Mouse (Mus musculus): Measurements from ENCODE around the gene Phykpl. TPM values are rescaled to one million over a fixed set of nuclear protein-coding genes. Genes with fewer than 3 reads are reported as not detected.

Phykpl gene
- total RNA-seq, 2 experiments from 2014 or later, result 15.5 to 15.8 TPM

DNA sequence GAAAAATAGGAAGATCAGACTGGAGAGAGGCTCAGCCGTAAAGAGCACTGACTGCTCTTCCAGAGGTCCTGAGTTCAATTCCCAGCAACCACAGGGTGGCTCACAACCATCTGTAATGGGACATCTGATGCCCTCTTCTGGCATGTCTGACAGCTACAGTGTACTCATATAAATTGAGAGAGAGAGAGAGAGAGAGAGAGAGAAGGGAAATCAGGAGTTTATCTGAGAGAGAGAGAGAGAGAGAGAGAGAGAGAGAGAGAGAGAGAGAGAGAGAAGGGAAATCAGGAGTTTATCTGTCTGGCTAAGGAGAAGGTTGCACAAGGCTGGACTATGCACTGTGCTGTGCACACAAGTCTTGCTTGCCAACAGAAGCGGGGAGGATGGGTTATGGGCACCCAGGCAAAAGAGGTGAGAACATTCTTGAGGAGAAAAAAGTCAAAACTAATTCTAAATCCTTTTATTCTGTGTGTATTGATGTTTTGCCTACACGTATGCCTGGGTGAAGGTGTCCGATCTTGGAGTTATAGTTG lies 68.4 kb downstream of the Phykpl start:
- no peak for DNase-seq
- no peak overlapping the region for H3K4me3 ChIP-seq
- no peak overlapping the region for H3K27ac ChIP-seq
- intact Hi-C loops (cut with DNase I), result loop anchor here (5.0 kb wide), 1 partner anchor 36 kb away; the partner anchor contains the start of gene Nhp2
- TF ChIP-seq CTCF (IDR thresholded peaks at IDR 0.05), result no peak

DNA sequence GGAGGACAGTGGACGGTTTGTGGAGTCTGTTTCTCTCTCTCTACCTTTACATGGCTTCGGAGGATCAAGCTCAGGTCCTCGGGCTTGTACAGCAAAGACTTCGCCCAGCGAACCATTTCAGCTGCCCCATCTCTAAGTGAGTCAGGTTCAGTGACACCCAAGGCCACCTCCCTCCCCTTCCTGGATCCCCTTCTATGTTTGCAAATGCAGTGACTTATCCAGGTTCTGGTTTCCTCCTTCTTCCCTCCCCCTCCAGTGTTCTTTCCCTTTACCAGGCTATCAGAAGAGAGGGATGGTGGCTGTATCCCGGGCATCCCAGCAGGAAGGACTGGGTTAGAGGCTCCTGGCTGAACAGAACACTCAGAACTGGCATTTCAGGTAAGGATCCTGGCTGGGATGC lies 69.2 kb downstream of the Phykpl start:
- DNase-seq, result no peak
- H3K27ac ChIP-seq, result no peak overlapping the region
- intact Hi-C loops (cut with DNase I), result loop anchor here (5.0 kb wide), 1 partner anchor 36 kb away; the partner anchor contains the start of gene Nhp2
- no peak for TF ChIP-seq CTCF (IDR thresholded peaks at IDR 0.05)
- no peak overlapping the region for H3K4me3 ChIP-seq

Other genes with a start within 250 kb of the Phykpl start
- 100 to 1,000 TPM in 1 of 2 experiments, 10 to 100 TPM in 1; 95.0 to 112 TPM for gene Hnrnpab, start 22.1 kb downstream of the Phykpl start, total RNA-seq (2021)
- gene Nhp2, start 35.0 kb downstream of the Phykpl start, total RNA-seq (2021), result 10 to 100 TPM; 24.9 to 25.7 TPM
- gene Rmnd5b, start 51.1 kb downstream of the Phykpl start, total RNA-seq (2021), result 10 to 100 TPM; 11.4 to 11.6 TPM
- gene N4bp3, start 66.1 kb downstream of the Phykpl start, total RNA-seq (2021), result 1 to 10 TPM; 2.7 to 4.2 TPM
- under 1 TPM; 0.20 to 0.31 TPM for gene D930048N14Rik, start 66.2 kb downstream of the Phykpl start, total RNA-seq (2021)
- gene 0610009B22Rik, start 104.1 kb downstream of the Phykpl start, total RNA-seq (2021), result 10 to 100 TPM; 42.1 to 43.2 TPM
- gene Sec24a, start 178.9 kb downstream of the Phykpl start, total RNA-seq (2021), result 10 to 100 TPM; 41.1 to 56.0 TPM
- 100 to 1,000 TPM; 439 to 509 TPM for gene Sar1b, start 178.9 kb downstream of the Phykpl start, total RNA-seq (2021)

Data from gastrocnemius, adult 2 months (tissue).